Mouse (Mus musculus) hindbrain, embryonic 12.5 days (tissue): Measurements from ENCODE around the gene Nrxn1. TPM values are rescaled to one million over a fixed set of nuclear protein-coding genes. Genes with fewer than 3 reads are reported as not detected.

Source experiments
- ATAC-seq: fragments of 200-750 bp; cut with Nextera tagmentation; 2 replicates; pipeline ENCODE4 v1.8.0; 2017; ENCODE audit warnings: moderate TSS enrichment; ENCODE audit not compliant: low FRiP score
- H3K27ac ChIP-seq: fragments of 300-500 bp; sonication (generic); 2 replicates; pipeline ENCODE4 v1.5.1; 2016; ENCODE audit warnings: mild to moderate bottlenecking
- H3K27me3 ChIP-seq: fragments of 300-500 bp; sonication (generic); 2 replicates; pipeline ENCODE4 v1.6.1; 2016; ENCODE audit warnings: mild to moderate bottlenecking
- H3K36me3 ChIP-seq: fragments of 300-500 bp; sonication (generic); 2 replicates; pipeline ENCODE4 v1.6.1; 2016; ENCODE audit warnings: mild to moderate bottlenecking
- H3K4me1 ChIP-seq: fragments of 300-500 bp; sonication (generic); 2 replicates; pipeline ENCODE4 v1.6.1; 2016
- H3K4me2 ChIP-seq: fragments of 300-500 bp; sonication (generic); replicated peaks from 2 replicates; pipeline ENCODE4 v1.6.1; 2016; ENCODE audit warnings: mild to moderate bottlenecking
- H3K4me3 ChIP-seq: fragments of 300-500 bp; sonication (generic); 2 replicates; pipeline ENCODE4 v1.5.1; 2016; ENCODE audit warnings: mild to moderate bottlenecking
- H3K9ac ChIP-seq: fragments of 300-500 bp; sonication (generic); 2 replicates; pipeline ENCODE4 v1.6.1; 2016; ENCODE audit warnings: mild to moderate bottlenecking, moderate library complexity
- H3K9me3 ChIP-seq: fragments of 300-500 bp; sonication (generic); replicated peaks from 2 replicates; pipeline ENCODE4 v1.6.1; 2016; ENCODE audit warnings: mild to moderate bottlenecking
- WGBS: fragments of 180-500 bp; shearing (Covaris S2); methylation state at CpG from one replicate; pipeline ENCODE4 v1.1.7; 2016; 5-methylcytosine and 5-hydroxymethylcytosine counted together
- polyA plus RNA-seq: library from polyadenylated mRNA; unstranded; fragments of >200 nt; fragmentation: Nextera tagmentation; extraction: Ambion mirVana; gene quantifications from 2 replicates; pipeline ENCODE4 v1.2.1, GENCODE M21; 2016

Gene Nrxn1
- polyA plus RNA-seq, 1 experiment from 2014 or later = 48.8 TPM

- no peak overlapping the region for H3K9ac ChIP-seq
- no peaks in the 10 kb centered on the region for H3K9me3 ChIP-seq
- no peak overlapping the region for H3K27ac ChIP-seq
- H3K27me3 ChIP-seq = no peaks in the 10 kb centered on the region
- no peaks in the 10 kb centered on the region for H3K36me3 ChIP-seq
- H3K4me3 ChIP-seq = no peak overlapping the region
- no peak for ATAC-seq
- no peaks in the 10 kb centered on the region for H3K4me1 ChIP-seq
- no peak overlapping the region for H3K4me2 ChIP-seq
- 64% methylated on average over 5 of the region's 5 CpGs for WGBS
Observed at GRCm38 (mm10) chr17:91074780-91075179, 18.1 kb downstream of the Nrxn1 start.

DNA sequence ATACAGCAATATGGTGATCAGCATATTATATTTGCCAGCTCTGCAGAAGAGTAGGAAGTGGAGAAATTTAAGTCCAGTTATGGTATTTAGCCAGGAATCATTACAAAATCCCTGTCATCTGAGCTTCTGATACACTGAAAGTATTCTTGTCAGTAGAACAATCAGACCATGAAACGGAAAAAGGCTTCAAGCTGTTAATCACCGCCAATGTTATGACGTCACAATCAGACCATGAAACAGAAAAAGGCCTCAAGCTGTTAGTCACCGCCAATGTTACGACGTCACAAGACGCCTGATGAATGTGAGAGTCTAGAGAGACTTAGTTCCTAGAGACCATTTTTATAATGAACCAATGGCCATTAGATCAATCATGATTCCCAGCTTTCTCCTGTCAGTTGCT lies 59.4 kb downstream of the Nrxn1 start:
- Histone ChIP-seq H3K36me3 (no peaks in the 10 kb centered on the region), H3K4me3 (no peak overlapping the region), H3K27me3 (no peaks in the 10 kb centered on the region), H3K27ac (no peak overlapping the region), H3K9me3 (no peaks in the 10 kb centered on the region), H3K9ac (no peak overlapping the region), H3K4me1 (no peaks in the 10 kb centered on the region), H3K4me2 (no peak overlapping the region)
- 45% methylated on average over 7 of the region's 7 CpGs for WGBS
- no peak for ATAC-seq

DNA sequence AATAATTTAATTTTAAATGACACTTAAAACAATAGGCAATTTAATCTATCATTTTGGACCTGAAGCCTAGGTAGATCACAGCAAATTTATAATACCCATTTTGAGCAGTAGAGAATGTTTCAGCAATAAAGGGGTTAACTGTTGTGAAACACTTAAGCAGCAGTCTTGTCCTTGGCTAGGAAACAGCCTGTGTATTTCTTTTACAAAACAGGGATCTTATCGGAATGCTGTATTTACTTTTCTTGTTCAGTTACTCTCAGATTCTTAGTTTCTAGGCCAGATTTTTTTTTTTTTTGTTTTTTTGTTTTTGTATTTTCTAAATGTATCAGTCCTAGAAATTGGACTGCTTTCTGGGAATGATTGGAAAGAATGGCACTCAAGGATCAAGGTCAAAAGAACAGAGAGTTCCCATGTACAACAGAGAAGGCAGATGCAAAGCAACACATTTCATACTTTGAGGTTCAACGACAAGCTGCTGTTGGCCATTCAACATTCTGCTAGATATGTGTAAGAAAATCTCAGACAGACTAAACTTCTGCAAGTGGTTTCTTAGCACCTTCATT lies 67.7 kb downstream of the Nrxn1 start:
- Histone ChIP-seq H3K4me2 (no peak overlapping the region), H3K4me1 (no peaks in the 10 kb centered on the region), H3K36me3 (no peaks in the 10 kb centered on the region), H3K27ac (no peak overlapping the region), H3K9me3 (no peaks in the 10 kb centered on the region), H3K27me3 (no peaks in the 10 kb centered on the region), H3K4me3 (no peak overlapping the region), H3K9ac (no peak overlapping the region)
- 74% methylated on average over 2 of the region's 2 CpGs for WGBS
- ATAC-seq = no peak

DNA sequence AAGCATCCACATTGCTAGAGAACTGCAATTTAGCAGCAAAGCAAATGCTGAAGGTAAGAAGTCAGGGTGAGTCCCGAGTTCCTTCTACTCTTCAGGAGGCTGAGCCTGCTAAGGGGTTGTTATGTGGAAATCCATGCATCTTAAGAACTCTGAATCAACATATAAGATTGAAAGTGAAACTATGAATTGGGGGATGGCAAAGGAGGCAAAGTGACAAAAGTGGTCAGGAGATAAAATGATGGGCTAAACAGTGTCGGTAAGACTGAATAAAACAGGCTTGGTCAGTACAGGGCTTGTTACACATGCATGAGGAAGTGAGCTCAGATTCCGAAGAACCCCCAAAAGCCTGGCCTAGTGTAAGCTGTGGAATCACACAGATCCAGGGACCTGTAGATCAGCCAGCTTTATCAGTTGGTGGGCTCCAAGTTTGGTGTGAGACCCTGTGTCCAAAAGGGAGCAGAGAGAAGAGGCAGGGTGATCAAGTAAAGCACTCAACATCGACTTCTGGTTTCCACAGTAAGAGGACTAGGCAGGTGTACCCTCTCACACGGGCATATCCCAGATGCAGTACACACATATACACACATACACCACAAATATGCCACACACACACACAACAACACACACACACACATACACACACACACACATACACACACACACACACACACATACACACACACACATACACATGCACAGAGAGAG lies 85.3 kb downstream of the Nrxn1 start:
- ATAC-seq = no peak

GRCm38 (mm10) chr17:91000389-91000788 lies 92.5 kb downstream of the Nrxn1 start:
- Histone ChIP-seq H3K27ac (no peak overlapping the region), H3K36me3 (no peaks in the 10 kb centered on the region), H3K4me3 (no peak overlapping the region), H3K27me3 (no peaks in the 10 kb centered on the region), H3K4me1 (peaks cover 2% of the 10 kb centered on the region), H3K9me3 (no peaks in the 10 kb centered on the region), H3K9ac (no peak overlapping the region), H3K4me2 (no peak overlapping the region)
- ATAC-seq = no peak

More for the DNA sequence above, 85.3 kb downstream of the Nrxn1 start:
- H3K9me3 ChIP-seq = no peaks in the 10 kb centered on the region
- H3K4me3 ChIP-seq = no peak overlapping the region
- no peaks in the 10 kb centered on the region for H3K4me1 ChIP-seq
- 87% methylated on average over 5 of the region's 5 CpGs for WGBS
- H3K4me2 ChIP-seq = no peak overlapping the region
- no peaks in the 10 kb centered on the region for H3K27me3 ChIP-seq
- no peak overlapping the region for H3K27ac ChIP-seq
- H3K9ac ChIP-seq = no peak overlapping the region
- no peaks in the 10 kb centered on the region for H3K36me3 ChIP-seq

GRCm38 (mm10) chr17:90999667-91000154 lies 93.2 kb downstream of the Nrxn1 start:
- Histone ChIP-seq H3K9me3 (no peaks in the 10 kb centered on the region), H3K9ac (no peak overlapping the region), H3K4me2 (no peak overlapping the region), H3K27ac (no peak overlapping the region), H3K27me3 (no peaks in the 10 kb centered on the region), H3K36me3 (no peaks in the 10 kb centered on the region), H3K4me3 (no peak overlapping the region), H3K4me1 (peaks cover 4% of the 10 kb centered on the region)
- no peak for ATAC-seq
- 66% methylated on average over 4 of the region's 4 CpGs for WGBS

DNA sequence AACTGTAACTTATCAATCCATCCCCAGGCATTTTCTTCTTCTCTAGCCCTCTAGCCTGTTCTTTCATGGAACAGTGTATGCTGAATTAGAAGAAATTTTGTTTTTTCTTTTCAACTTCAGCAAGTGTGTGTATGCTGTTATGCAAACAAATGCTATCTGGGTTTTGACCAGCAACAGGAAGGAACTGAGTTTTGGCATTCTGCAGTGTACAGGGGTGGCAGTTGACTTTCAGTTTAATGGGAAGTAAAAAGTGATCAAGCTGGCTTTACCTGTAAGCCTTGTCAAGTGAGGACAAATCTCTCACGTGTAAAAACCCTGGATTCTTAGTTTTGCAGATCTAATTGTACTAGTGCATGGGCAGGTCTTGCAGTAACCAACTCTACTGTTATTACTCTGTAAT lies 95.2 kb downstream of the Nrxn1 start:
- H3K36me3 ChIP-seq = no peaks in the 10 kb centered on the region
- no peak for ATAC-seq
- H3K27ac ChIP-seq = no peak overlapping the region
- no peak overlapping the region for H3K4me2 ChIP-seq
- H3K27me3 ChIP-seq = no peaks in the 10 kb centered on the region
- H3K9ac ChIP-seq = no peak overlapping the region
- no peak overlapping the region for H3K4me3 ChIP-seq
- peaks cover 4% of the 10 kb centered on the region for H3K4me1 ChIP-seq
- 66% methylated on average over 1 of the region's 1 CpGs for WGBS
- H3K9me3 ChIP-seq = no peaks in the 10 kb centered on the region

DNA sequence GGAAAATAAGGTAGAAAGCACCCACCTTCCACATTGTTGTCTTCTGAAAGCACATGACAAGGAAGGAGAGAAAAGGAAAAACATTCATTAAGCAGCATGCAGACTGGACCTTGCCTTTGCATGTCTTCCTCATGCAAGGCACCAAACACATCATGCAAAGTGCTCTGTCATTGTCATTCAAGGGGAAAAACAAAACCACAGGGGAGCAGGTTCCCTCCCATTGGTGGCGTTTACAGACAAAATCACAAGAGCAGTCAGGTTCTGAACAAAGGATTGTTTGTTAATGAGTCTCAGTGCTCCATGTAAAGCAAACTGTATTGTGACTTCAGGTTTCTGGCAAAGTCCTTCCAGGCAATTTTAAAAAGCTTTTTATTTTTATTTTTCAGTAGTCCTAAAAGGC lies 97.4 kb downstream of the Nrxn1 start:
- WGBS = 0% methylated on average over 1 of the region's 1 CpGs
- ATAC-seq = peak; percentile 82

DNA sequence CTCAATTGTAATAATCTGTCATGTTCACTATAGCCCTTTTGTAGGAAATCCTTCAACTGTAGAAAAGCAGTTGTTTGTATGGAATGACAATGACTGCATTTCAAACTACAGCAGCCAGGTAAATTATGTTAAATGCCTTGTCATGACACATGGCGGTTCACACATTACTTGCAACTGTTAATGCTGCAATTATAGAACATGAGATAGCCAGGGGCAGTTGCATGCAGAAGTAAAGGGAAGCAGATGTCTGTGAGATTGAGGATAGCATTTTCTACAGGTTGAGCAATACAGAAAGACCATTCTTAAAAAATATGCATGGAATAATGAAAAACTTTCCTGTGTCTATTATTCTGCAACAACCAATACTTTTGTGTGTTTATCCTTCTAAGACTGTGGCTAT lies 98.6 kb downstream of the Nrxn1 start:
- peaks cover 4% of the 10 kb centered on the region for H3K4me1 ChIP-seq
- H3K9me3 ChIP-seq = no peaks in the 10 kb centered on the region
- WGBS = 45% methylated on average over 1 of the region's 1 CpGs
- H3K27ac ChIP-seq = no peak overlapping the region
- no peak for ATAC-seq
- H3K4me3 ChIP-seq = no peak overlapping the region
- no peak overlapping the region for H3K4me2 ChIP-seq
- H3K27me3 ChIP-seq = no peaks in the 10 kb centered on the region
- no peaks in the 10 kb centered on the region for H3K36me3 ChIP-seq
- no peak overlapping the region for H3K9ac ChIP-seq

More for the DNA sequence above, 97.4 kb downstream of the Nrxn1 start:
- H3K4me3 ChIP-seq = no peak overlapping the region
- no peak overlapping the region for H3K9ac ChIP-seq
- peak overlapping the region; percentile 2; the same call in 1 of the 2 replicates for H3K27ac ChIP-seq
- H3K36me3 ChIP-seq = no peaks in the 10 kb centered on the region
- no peaks in the 10 kb centered on the region for H3K9me3 ChIP-seq
- H3K4me1 ChIP-seq = peaks cover 4% of the 10 kb centered on the region
- no peaks in the 10 kb centered on the region for H3K27me3 ChIP-seq
- peak overlapping the region; percentile 1; the same call in 1 of the 2 replicates for H3K4me2 ChIP-seq

- Histone ChIP-seq H3K4me1 (peaks cover 4% of the 10 kb centered on the region), H3K27ac (no peak overlapping the region), H3K9me3 (no peaks in the 10 kb centered on the region), H3K36me3 (no peaks in the 10 kb centered on the region), H3K27me3 (no peaks in the 10 kb centered on the region), H3K4me2 (no peak overlapping the region), H3K4me3 (no peak overlapping the region), H3K9ac (no peak overlapping the region)
- WGBS = 61% methylated on average over 2 of the region's 2 CpGs
- no peak for ATAC-seq
Observed at GRCm38 (mm10) chr17:90990747-90991146, 102.1 kb downstream of the Nrxn1 start.

DNA sequence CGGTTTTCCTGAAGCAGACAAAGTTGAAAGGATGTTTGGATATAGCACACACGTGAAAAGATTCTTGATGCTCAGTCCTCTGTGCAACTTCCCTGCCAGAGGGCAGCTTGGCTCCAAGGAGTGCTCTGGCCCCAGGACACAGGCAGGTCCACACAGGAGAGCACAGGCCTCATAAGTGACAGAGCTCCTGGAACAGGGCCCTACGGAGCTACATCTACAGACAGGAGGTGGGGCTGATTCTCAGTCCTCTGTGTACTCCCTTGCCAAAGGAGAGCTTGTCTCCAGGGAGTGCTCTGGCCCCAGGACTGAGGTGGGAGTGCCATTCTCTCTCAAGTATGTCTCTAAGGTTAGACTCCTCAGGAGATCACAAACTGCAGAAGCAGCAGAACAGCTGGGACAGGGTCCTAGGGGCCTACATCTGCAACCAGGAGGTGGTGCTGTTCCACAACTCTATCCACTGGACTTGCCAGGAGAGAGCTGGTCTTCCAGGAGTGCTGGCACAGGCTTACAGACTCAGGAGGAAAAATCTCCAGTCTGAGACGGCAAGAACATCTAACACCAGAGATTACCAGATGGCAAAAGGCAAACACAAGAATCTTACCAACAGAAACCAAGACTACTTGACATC lies 129.9 kb downstream of the Nrxn1 start:
- H3K36me3 ChIP-seq = no peaks in the 10 kb centered on the region
- 66% methylated on average over 4 of the region's 4 CpGs for WGBS
- H3K27ac ChIP-seq = no peak overlapping the region
- no peak for ATAC-seq
- H3K9ac ChIP-seq = no peak overlapping the region
- H3K4me3 ChIP-seq = no peak overlapping the region
- H3K4me2 ChIP-seq = no peak overlapping the region
- H3K4me1 ChIP-seq = no peaks in the 10 kb centered on the region
- no peaks in the 10 kb centered on the region for H3K27me3 ChIP-seq
- H3K9me3 ChIP-seq = no peaks in the 10 kb centered on the region

GRCm38 (mm10) chr17:90955221-90955620 lies 137.7 kb downstream of the Nrxn1 start:
- no peaks in the 10 kb centered on the region for H3K27me3 ChIP-seq
- no peak overlapping the region for H3K27ac ChIP-seq
- no peak for ATAC-seq
- H3K4me3 ChIP-seq = no peak overlapping the region
- H3K9ac ChIP-seq = no peak overlapping the region
- no peaks in the 10 kb centered on the region for H3K36me3 ChIP-seq
- H3K4me1 ChIP-seq = no peaks in the 10 kb centered on the region
- 74% methylated on average over 2 of the region's 2 CpGs for WGBS
- H3K9me3 ChIP-seq = no peaks in the 10 kb centered on the region
- H3K4me2 ChIP-seq = no peak overlapping the region

DNA sequence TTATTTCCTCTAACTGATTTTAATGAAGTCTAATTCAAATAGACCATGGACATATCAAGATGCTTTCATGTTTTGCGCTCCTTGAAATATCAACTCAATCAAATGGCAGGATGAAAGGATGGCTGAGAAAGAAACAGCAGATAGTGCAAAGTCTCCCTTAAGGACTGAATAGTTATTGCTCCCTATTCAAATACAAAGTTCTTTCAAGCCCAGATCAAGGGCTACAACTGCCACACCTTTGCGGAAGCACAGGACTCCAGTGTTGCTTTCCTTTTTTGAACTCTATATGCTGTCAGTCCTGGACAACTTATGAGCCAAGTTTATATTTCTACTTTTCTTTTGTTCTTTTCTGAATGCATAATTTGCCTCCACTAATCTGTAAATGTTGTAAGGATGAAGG lies 157.9 kb downstream of the Nrxn1 start:
- H3K4me1 ChIP-seq = no peaks in the 10 kb centered on the region
- no peak overlapping the region for H3K27ac ChIP-seq
- no peak overlapping the region for H3K4me3 ChIP-seq
- WGBS = 92% methylated on average over 2 of the region's 2 CpGs
- no peak overlapping the region for H3K4me2 ChIP-seq
- H3K9me3 ChIP-seq = no peaks in the 10 kb centered on the region
- H3K27me3 ChIP-seq = no peaks in the 10 kb centered on the region
- no peaks in the 10 kb centered on the region for H3K36me3 ChIP-seq
- H3K9ac ChIP-seq = no peak overlapping the region
- no peak for ATAC-seq
